Mouse (Mus musculus) urinary bladder, adult 2 months (tissue): ENCODE measurements at regions not wholly inside any gene's neighbourhood (a gene's known extent, or its start where the extent isn't known, plus 50 kb on each side); places are given as distances from the start of the nearest gene placed in this dataset.
"Not testable (repeated sequence)": the region's sequence is repeated elsewhere in the genome, so short reads cannot be mapped to it uniquely, and the experiment has no call there.

ENCODE experiments used
- DNase-seq: peaks from one replicate; pipeline ENCODE4 v3.0.0; 2022; ENCODE audit warnings: low spot score

GRCm38 (mm10) chr15:26953818-26954385 lies 58.5 kb upstream of the Fbxl7 start:
- DNase-seq: no peak

GRCm38 (mm10) chr15:26958980-26959379 lies 63.6 kb upstream of the Fbxl7 start:
- DNase-seq: no peak

GRCm38 (mm10) chr15:26968392-26969025 lies 73.1 kb upstream of the Fbxl7 start:
- no peak for DNase-seq

- DNase-seq: no peak
Observed at GRCm38 (mm10) chr15:26970770-26971169, 75.4 kb upstream of the Fbxl7 start.

- DNase-seq: no peak
Observed at GRCm38 (mm10) chr15:26993054-26993453, 97.7 kb upstream of the Fbxl7 start.

GRCm38 (mm10) chr15:27009069-27009468 lies 113.7 kb upstream of the Fbxl7 start:
- DNase-seq: no peak

- no peak for DNase-seq
Observed at GRCm38 (mm10) chr15:27013906-27014658, 118.7 kb upstream of the Fbxl7 start.

- no peak for DNase-seq
Observed at GRCm38 (mm10) chr15:27014659-27014974, 119.2 kb upstream of the Fbxl7 start.

GRCm38 (mm10) chr15:27020471-27020870 lies 125.1 kb upstream of the Fbxl7 start:
- DNase-seq: no peak

- DNase-seq: no peak
Observed at GRCm38 (mm10) chr15:27033261-27033660, 137.9 kb upstream of the Fbxl7 start.

- no peak for DNase-seq
Observed at GRCm38 (mm10) chr15:27043788-27044187, 148.4 kb upstream of the Fbxl7 start.

GRCm38 (mm10) chr15:27050673-27051072 lies 155.3 kb upstream of the Fbxl7 start:
- DNase-seq: no peak

GRCm38 (mm10) chr15:27063456-27063855 lies 168.1 kb upstream of the Fbxl7 start:
- DNase-seq: no peak

- DNase-seq: no peak
Observed at GRCm38 (mm10) chr15:27063971-27064370, 168.6 kb upstream of the Fbxl7 start.

GRCm38 (mm10) chr15:27067691-27068090 lies 172.3 kb upstream of the Fbxl7 start:
- no peak for DNase-seq

- DNase-seq: no peak
Observed at GRCm38 (mm10) chr15:27077926-27078325, 182.5 kb upstream of the Fbxl7 start.

GRCm38 (mm10) chr15:27082826-27083225 lies 187.4 kb upstream of the Fbxl7 start:
- no peak for DNase-seq

- DNase-seq: no peak
Observed at GRCm38 (mm10) chr15:27083596-27083995, 188.2 kb upstream of the Fbxl7 start.

- no peak for DNase-seq
Observed at GRCm38 (mm10) chr15:27089155-27089554, 193.8 kb upstream of the Fbxl7 start.

- DNase-seq: no peak
Observed at GRCm38 (mm10) chr15:27094102-27094501, 198.7 kb upstream of the Fbxl7 start.

GRCm38 (mm10) chr15:27095231-27095630 lies 199.9 kb upstream of the Fbxl7 start:
- no peak for DNase-seq

- DNase-seq: not testable (repeated sequence)
Observed at GRCm38 (mm10) chr15:27101610-27102009, 206.2 kb upstream of the Fbxl7 start.

- no peak for DNase-seq
Observed at GRCm38 (mm10) chr15:27109130-27109529, 213.8 kb upstream of the Fbxl7 start.
